Mouse (Mus musculus) layer of hippocampus, adult 18-20 months (tissue): ENCODE results near the gene 4930404H24Rik. TPM values are rescaled to one million over a fixed set of nuclear protein-coding genes. Genes with fewer than 3 reads are reported as not detected.
"Not testable (repeated sequence)": the region's sequence is repeated elsewhere in the genome, so short reads cannot be mapped to it uniquely, and the experiment has no call there.

Experiments used
- DNase-seq, 2 experiments: peaks; one replicate each; pipeline ENCODE4 v3.0.0; 2022; ENCODE audit warnings: low spot score in 2 of 2
- total RNA-seq, 2 experiments: library from RNA; stranded (reverse); gene quantifications; 2 replicates each; pipeline ENCODE4 v1.2.3; 2021

The 4930404H24Rik gene
- total RNA-seq, 2 experiments from 2014 or later = not detected

- no peak for DNase-seq
Observed at GRCm38 (mm10) chr2:153475114-153476112, 17.2 kb upstream of the 4930404H24Rik start.

- peak; percentile 50 to 83 for DNase-seq
Observed at GRCm38 (mm10) chr2:153478583-153478982, 14.0 kb upstream of the 4930404H24Rik start.

- no peak for DNase-seq
Observed at GRCm38 (mm10) chr2:153479486-153479885, 13.1 kb upstream of the 4930404H24Rik start.

GRCm38 (mm10) chr2:153481108-153481860 lies 11.3 kb upstream of the 4930404H24Rik start:
- no peak for DNase-seq

GRCm38 (mm10) chr2:153481861-153482120 lies 10.8 kb upstream of the 4930404H24Rik start:
- DNase-seq = no peak

- DNase-seq = peak; percentile 58 to 59
Observed at GRCm38 (mm10) chr2:153483118-153483983, 9.2 kb upstream of the 4930404H24Rik start.

- DNase-seq = no peak
Observed at GRCm38 (mm10) chr2:153484071-153484470, 8.5 kb upstream of the 4930404H24Rik start.

GRCm38 (mm10) chr2:153490116-153490515 lies 2.5 kb upstream of the 4930404H24Rik start:
- no peak for DNase-seq

- DNase-seq = no peak
Observed at GRCm38 (mm10) chr2:153490940-153491339, 1.6 kb upstream of the 4930404H24Rik start.

GRCm38 (mm10) chr2:153491512-153492178 lies 945 bp upstream of the 4930404H24Rik start:
- no peak for DNase-seq

GRCm38 (mm10) chr2:153492179-153492517 lies 442 bp upstream of the 4930404H24Rik start:
- DNase-seq = no peak

- no peak for DNase-seq
Observed at GRCm38 (mm10) chr2:153493393-153493731, 772 bp downstream of the 4930404H24Rik start.

- DNase-seq = no peak
Observed at GRCm38 (mm10) chr2:153493781-153494292, 1.2 kb downstream of the 4930404H24Rik start.

GRCm38 (mm10) chr2:153494293-153494811 lies 1.8 kb downstream of the 4930404H24Rik start:
- DNase-seq = peak in 1 of 2 experiments; percentile 57

- DNase-seq = not testable (repeated sequence)
Observed at GRCm38 (mm10) chr2:153495391-153495790, 2.8 kb downstream of the 4930404H24Rik start.

GRCm38 (mm10) chr2:153495818-153496217 lies 3.2 kb downstream of the 4930404H24Rik start:
- DNase-seq = no peak

GRCm38 (mm10) chr2:153496301-153496700 lies 3.7 kb downstream of the 4930404H24Rik start:
- no peak for DNase-seq

GRCm38 (mm10) chr2:153496898-153497297 lies 4.3 kb downstream of the 4930404H24Rik start:
- DNase-seq = no peak

- peak in 1 of 2 experiments; percentile 68 for DNase-seq
Observed at GRCm38 (mm10) chr2:153499154-153499553, 6.6 kb downstream of the 4930404H24Rik start.

GRCm38 (mm10) chr2:153506385-153506784 lies 13.8 kb downstream of the 4930404H24Rik start:
- DNase-seq = no peak
